Mouse (Mus musculus) cerebellum, adult 2 months (tissue): ENCODE measurements around the gene Anp32b. TPM values are rescaled to one million over a fixed set of nuclear protein-coding genes. Genes with fewer than 3 reads are reported as not detected.
A peak's percentile ranks its signal among the peaks of the same experiment; 100 is the strongest.

ENCODE experiments used
- DNase-seq, 2 experiments: peaks; one replicate each; pipeline ENCODE4 v3.0.0; 2021
- H3K27ac ChIP-seq: fragments of 200-500 bp; 2 replicates; pipeline ENCODE4 v1.5.1; 2012; ENCODE audit warnings: low read length, control low read depth, inconsistent platforms; ENCODE audit not compliant: insufficient read depth
- H3K27me3 ChIP-seq: fragments of 200-500 bp; 2 replicates; pipeline ENCODE4 v1.6.1; 2012; ENCODE audit warnings: inconsistent platforms, mild to moderate bottlenecking, low read length, moderate library complexity; ENCODE audit not compliant: control insufficient read depth, insufficient read depth
- H3K4me1 ChIP-seq: fragments of 200-500 bp; 2 replicates; pipeline ENCODE4 v1.6.1; 2011; ENCODE audit warnings: low read length; ENCODE audit not compliant: control insufficient read depth, insufficient read depth
- H3K4me3 ChIP-seq: fragments of 200-500 bp; replicated peaks from 2 replicates; pipeline ENCODE3; 2011; ENCODE audit warnings: mild to moderate bottlenecking, low read depth, low read length, control low read depth; ENCODE audit not compliant: insufficient read depth
- CTCF ChIP-seq: fragments of 200-500 bp; IDR thresholded peaks from 2 replicates; pipeline ENCODE4 v1.5.1; 2011; ENCODE audit warnings: low read depth, mild to moderate bottlenecking, control low read depth, low read length, moderate library complexity, borderline replicate concordance; ENCODE audit not compliant: insufficient read depth
- POLR2A ChIP-seq: fragments of 200-500 bp; IDR thresholded peaks from 2 replicates; pipeline ENCODE4 v1.6.1; 2011; ENCODE audit warnings: low read length, control low read depth, borderline replicate concordance; ENCODE audit not compliant: insufficient read depth
- WGBS: fragments of 180-500 bp; shearing (Covaris S2); methylation state at CpG from one replicate; pipeline ENCODE4 v1.1.7; 2018; 5-methylcytosine and 5-hydroxymethylcytosine counted together
- polyA plus RNA-seq: library from polyadenylated mRNA; depleted of rRNA; stranded (reverse); fragments of >200 nt; gene quantifications from 2 replicates; pipeline ENCODE4 v1.2.3, GENCODE M21; 2012

The Anp32b gene
- polyA plus RNA-seq, 1 experiment = 51.8 TPM

- Histone ChIP-seq H3K4me1 (peaks cover 4% of the 10 kb centered on the region; the same call in 1 of the 2 replicates), H3K4me3 (no peak overlapping the region), H3K27me3 (no peaks in the 10 kb centered on the region), H3K27ac (no peak overlapping the region)
- 63% methylated on average over 5 of the region's 5 CpGs for WGBS
- TF ChIP-seq POLR2A (no peak), CTCF (no peak)
- DNase-seq = no peak
These were observed 3.6 kb downstream of the Anp32b start for GRCm38 (mm10) chr4:46454097-46454864.

GRCm38 (mm10) chr4:46456762-46457161 is 6.1 kb downstream of the Anp32b start:
- H3K27me3 ChIP-seq = no peaks in the 10 kb centered on the region

GRCm38 (mm10) chr4:46457186-46457585 is 6.5 kb downstream of the Anp32b start:
- TF ChIP-seq CTCF (no peak), POLR2A (no peak)
- Histone ChIP-seq H3K4me3 (no peak overlapping the region), H3K27ac (no peak overlapping the region), H3K27me3 (no peaks in the 10 kb centered on the region), H3K4me1 (0 out of 2 replicates have a peak, but pooled peaks cover 3% of the 10 kb centered on the region)
- 91% methylated on average over 3 of the region's 3 CpGs for WGBS
- no peak for DNase-seq

More at GRCm38 (mm10) chr4:46456762-46457161, 6.1 kb downstream of the Anp32b start:
- DNase-seq = no peak
- no peak overlapping the region for H3K4me3 ChIP-seq
- H3K4me1 ChIP-seq = 0 out of 2 replicates have a peak, but pooled peaks cover 3% of the 10 kb centered on the region
- 90% methylated on average over 4 of the region's 4 CpGs for WGBS
- H3K27ac ChIP-seq = no peak overlapping the region
- TF ChIP-seq POLR2A = no peak
- no peak for TF ChIP-seq CTCF

GRCm38 (mm10) chr4:46458411-46458810 is 7.7 kb downstream of the Anp32b start:
- H3K27ac ChIP-seq = no peak overlapping the region
- whole genome bisulfite sequencing = 89% methylated on average over 2 of the region's 2 CpGs
- H3K4me1 ChIP-seq = 0 out of 2 replicates have a peak, but pooled peaks cover 3% of the 10 kb centered on the region
- DNase-seq = no peak
- no peak for TF ChIP-seq CTCF
- no peak for TF ChIP-seq POLR2A
- no peak overlapping the region for H3K4me3 ChIP-seq
- no peaks in the 10 kb centered on the region for H3K27me3 ChIP-seq

GRCm38 (mm10) chr4:46463130-46463830 is 12.6 kb downstream of the Anp32b start:
- TF ChIP-seq CTCF (peak; percentile 48; the same call in 1 of the 2 replicates), POLR2A (no peak)
- H3K27ac ChIP-seq = no peak overlapping the region
- DNase-seq = no peak
- H3K4me3 ChIP-seq = no peak overlapping the region
- WGBS = 84% methylated on average over 7 of the region's 7 CpGs
- no peaks in the 10 kb centered on the region for H3K27me3 ChIP-seq
- 0 out of 2 replicates have a peak, but pooled peaks cover under 1% of the 10 kb centered on the region for H3K4me1 ChIP-seq

GRCm38 (mm10) chr4:46465740-46466139 is 15.0 kb downstream of the Anp32b start:
- TF ChIP-seq POLR2A (no peak), CTCF (peak; percentile 24; the same call in 1 of the 2 replicates)
- Histone ChIP-seq H3K27me3 (no peaks in the 10 kb centered on the region), H3K27ac (no peak overlapping the region), H3K4me1 (no peaks in the 10 kb centered on the region), H3K4me3 (no peak overlapping the region)
- 78% methylated on average over 3 of the region's 3 CpGs for WGBS
- no peak for DNase-seq

- H3K4me1 ChIP-seq = no peaks in the 10 kb centered on the region
- no peaks in the 10 kb centered on the region for H3K27me3 ChIP-seq
- H3K4me3 ChIP-seq = no peak overlapping the region
- no peak for TF ChIP-seq CTCF
- no peak for TF ChIP-seq POLR2A
- WGBS = 93% methylated on average over 5 of the region's 5 CpGs
- no peak overlapping the region for H3K27ac ChIP-seq
- DNase-seq = no peak
These were observed 24.4 kb downstream of the Anp32b start for GRCm38 (mm10) chr4:46475101-46475500.
